Mouse (Mus musculus) lung, adult 2 months (tissue): ENCODE measurements around the gene Ibtk. TPM values are rescaled to one million over a fixed set of nuclear protein-coding genes. Genes with fewer than 3 reads are reported as not detected.

Experiments used
- DNase-seq: peaks from one replicate; pipeline ENCODE4 v3.0.0; 2022
- H3K4me1 ChIP-seq: fragments of 200-500 bp; 2 replicates; pipeline ENCODE4 v1.6.1; 2011; ENCODE audit warnings: low read length; ENCODE audit not compliant: control insufficient read depth, insufficient read depth
- H3K4me3 ChIP-seq: fragments of 200-500 bp; replicated peaks from 2 replicates; pipeline ENCODE3; 2011; ENCODE audit warnings: low read depth, mild to moderate bottlenecking, control low read depth, low read length; ENCODE audit errors: extremely low read depth
- CTCF ChIP-seq: fragments of 200-500 bp; IDR thresholded peaks from 2 replicates; pipeline ENCODE4 v1.5.1; 2011; ENCODE audit warnings: mild to moderate bottlenecking, low read length, control low read depth; ENCODE audit not compliant: insufficient read depth
- POLR2A ChIP-seq: fragments of 200-500 bp; IDR thresholded peaks from 2 replicates; pipeline ENCODE4 v1.6.1; 2011; ENCODE audit warnings: low read depth, mild to moderate bottlenecking, control low read depth, low read length, borderline replicate concordance; ENCODE audit errors: extremely low read depth
- whole genome bisulfite sequencing: fragments of 180-500 bp; shearing (Covaris S2); methylation state at CpG from one replicate; pipeline ENCODE4 v1.1.7; 2018; 5-methylcytosine and 5-hydroxymethylcytosine counted together
- polyA plus RNA-seq: library from polyadenylated mRNA; depleted of rRNA; stranded (reverse); fragments of >200 nt; gene quantifications from 2 replicates; pipeline ENCODE4 v1.2.3, GENCODE M21; 2012

Ibtk gene
- polyA plus RNA-seq, 1 experiment: 5.4 TPM

GRCm38 (mm10) chr9:85724078-85724477, 25.1 kb downstream of the Ibtk start:
- no peak for TF ChIP-seq CTCF
- TF ChIP-seq POLR2A: no peak
- Histone ChIP-seq H3K4me1 (no peaks in the 10 kb centered on the region), H3K4me3 (no peak overlapping the region)
- WGBS: 93% methylated on average over 9 of the region's 9 CpGs
- no peak for DNase-seq

- TF ChIP-seq CTCF: no peak
- TF ChIP-seq POLR2A: no peak
- 68% methylated on average over 7 of the region's 7 CpGs for WGBS
Measured at GRCm38 (mm10) chr9:85717336-85717735, 31.8 kb downstream of the Ibtk start.

GRCm38 (mm10) chr9:85707302-85707701, 41.8 kb downstream of the Ibtk start:
- no peaks in the 10 kb centered on the region for H3K4me1 ChIP-seq
- no peak overlapping the region for H3K4me3 ChIP-seq
- TF ChIP-seq POLR2A: no peak
- no peak for TF ChIP-seq CTCF
- 87% methylated on average over 6 of the region's 6 CpGs for WGBS
- DNase-seq: no peak

More at GRCm38 (mm10) chr9:85717336-85717735, 31.8 kb downstream of the Ibtk start:
- Histone ChIP-seq H3K4me1 (no peaks in the 10 kb centered on the region), H3K4me3 (no peak overlapping the region)
- no peak for DNase-seq

GRCm38 (mm10) chr9:85701981-85702380, 47.2 kb downstream of the Ibtk start:
- no peak overlapping the region for H3K4me3 ChIP-seq
- no peak for DNase-seq
- H3K4me1 ChIP-seq: no peaks in the 10 kb centered on the region
- 79% methylated on average over 5 of the region's 5 CpGs for WGBS
- no peak for TF ChIP-seq CTCF
- no peak for TF ChIP-seq POLR2A

GRCm38 (mm10) chr9:85695606-85696005, 53.5 kb downstream of the Ibtk start:
- 94% methylated on average over 3 of the region's 3 CpGs for WGBS
- TF ChIP-seq POLR2A (no peak), CTCF (no peak)

GRCm38 (mm10) chr9:85693231-85694116, 55.7 kb downstream of the Ibtk start:
- DNase-seq: no peak
- Histone ChIP-seq H3K4me3 (no peak overlapping the region), H3K4me1 (no peaks in the 10 kb centered on the region)
- no peak for TF ChIP-seq CTCF
- no peak for TF ChIP-seq POLR2A
- 53% methylated on average over 6 of the region's 6 CpGs for WGBS

More at GRCm38 (mm10) chr9:85695606-85696005, 53.5 kb downstream of the Ibtk start:
- Histone ChIP-seq H3K4me1 (no peaks in the 10 kb centered on the region), H3K4me3 (no peak overlapping the region)
- DNase-seq: no peak

GRCm38 (mm10) chr9:85685010-85685409, 64.1 kb downstream of the Ibtk start:
- peak; percentile 45; the same call in 1 of the 2 replicates for TF ChIP-seq CTCF
- TF ChIP-seq POLR2A: no peak
- Histone ChIP-seq H3K4me1 (no peaks in the 10 kb centered on the region), H3K4me3 (no peak overlapping the region)
- 93% methylated on average over 6 of the region's 6 CpGs for WGBS
- DNase-seq: no peak

GRCm38 (mm10) chr9:85675131-85675905, 73.8 kb downstream of the Ibtk start:
- DNase-seq: no peak
- Histone ChIP-seq H3K4me3 (no peak overlapping the region), H3K4me1 (no peaks in the 10 kb centered on the region)
- 68% methylated on average over 10 of the region's 10 CpGs for WGBS
- TF ChIP-seq CTCF (no peak), POLR2A (no peak)

GRCm38 (mm10) chr9:85673907-85674481, 75.1 kb downstream of the Ibtk start:
- Histone ChIP-seq H3K4me3 (no peak overlapping the region), H3K4me1 (no peaks in the 10 kb centered on the region)
- DNase-seq: no peak
- TF ChIP-seq CTCF: no peak
- no peak for TF ChIP-seq POLR2A
- 62% methylated on average over 15 of the region's 15 CpGs for WGBS

- WGBS: 61% methylated on average over 6 of the region's 6 CpGs
- no peak for TF ChIP-seq CTCF
- no peak for TF ChIP-seq POLR2A
- no peak for DNase-seq
- no peak overlapping the region for H3K4me3 ChIP-seq
- H3K4me1 ChIP-seq: no peaks in the 10 kb centered on the region
Measured at GRCm38 (mm10) chr9:85671582-85672331, 77.4 kb downstream of the Ibtk start.
